Mouse (Mus musculus): ENCODE data around the gene Ccdc190. TPM values are rescaled to one million over a fixed set of nuclear protein-coding genes. Genes with fewer than 3 reads are reported as not detected.

The Ccdc190 gene
- polyA plus RNA-seq, 1 experiment from 2014 or later: not detected

DNA sequence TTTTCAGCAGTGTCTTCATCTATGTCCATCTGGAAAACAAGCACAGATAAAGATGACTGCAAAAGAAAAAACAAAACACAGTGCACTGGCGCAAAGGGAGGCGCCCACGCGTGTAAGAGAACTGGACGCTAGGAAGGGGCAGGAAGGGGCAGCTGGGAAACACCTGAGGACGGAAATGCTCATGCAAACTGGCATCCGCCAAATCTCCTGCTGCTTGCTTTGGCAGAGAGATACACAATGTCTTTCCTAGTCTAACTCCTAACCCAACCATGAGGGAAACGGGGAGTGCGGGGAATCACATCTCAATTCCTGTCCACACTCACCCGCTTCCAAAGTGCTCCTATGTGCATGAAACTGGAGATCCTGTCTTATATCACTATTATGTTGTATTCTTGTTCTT is 24.7 kb downstream of the Ccdc190 start:
- WGBS: 91% methylated on average over 10 of the region's 10 CpGs
- no peak for ATAC-seq (ENCODE audit: insufficient number of reproducible peaks, low FRiP score)
- H3K9ac ChIP-seq: no peak overlapping the region
- H3K4me2 ChIP-seq: no peak overlapping the region
- H3K36me3 ChIP-seq: peaks cover 72% of the 10 kb centered on the region
- no peaks in the 10 kb centered on the region; the same call in 1 of the 2 replicates for H3K9me3 ChIP-seq (replicated peaks)
- peaks cover 4% of the 10 kb centered on the region; the same call in 1 of the 2 replicates for H3K4me1 ChIP-seq (replicated peaks)
- no peak overlapping the region for H3K27ac ChIP-seq (ENCODE audit: poor library complexity, severe bottlenecking)
- no peaks in the 10 kb centered on the region for H3K27me3 ChIP-seq (replicated peaks)
- no peak overlapping the region for H3K4me3 ChIP-seq

- Histone ChIP-seq H3K27me3 (replicated peaks) (no peaks in the 10 kb centered on the region), H3K9me3 (replicated peaks) (no peaks in the 10 kb centered on the region), H3K4me3 (peak within 1 kb of the TSS; percentile 77), H3K27ac (ENCODE audit: poor library complexity, severe bottlenecking) (peak within 1 kb of the TSS; percentile 88), H3K4me1 (replicated peaks) (peaks cover 40% of the 10 kb centered on the region), H3K36me3 (peaks cover 25% of the 10 kb centered on the region), H3K4me2 (peak within 1 kb of the TSS; percentile 75), H3K9ac (peak within 1 kb of the TSS; percentile 70)
- peak; percentile 100 for ATAC-seq (ENCODE audit: insufficient number of reproducible peaks, low FRiP score)
- WGBS: 1% methylated on average over 48 of the region's 48 CpGs
Observed at GRCm38 (mm10) chr1:169968792-169969515, 40.5 kb downstream of the Ccdc190 start, which contains the start of gene Hsd17b7. Gene Hsd17b7 (minus strand): TSS chr1:169969241.

- Histone ChIP-seq H3K9me3 (replicated peaks) (no peaks in the 10 kb centered on the region), H3K36me3 (peaks cover 19% of the 10 kb centered on the region), H3K27me3 (replicated peaks) (no peaks in the 10 kb centered on the region), H3K9ac (peak overlapping the region; percentile 70), H3K27ac (ENCODE audit: poor library complexity, severe bottlenecking) (peak overlapping the region; percentile 88), H3K4me2 (peak overlapping the region; percentile 75), H3K4me3 (peak overlapping the region; percentile 77), H3K4me1 (replicated peaks) (peaks cover 40% of the 10 kb centered on the region)
- peak; percentile 41 for ATAC-seq (ENCODE audit: insufficient number of reproducible peaks, low FRiP score)
- under 1% methylated on average over 9 of the region's 9 CpGs for WGBS
Observed at GRCm38 (mm10) chr1:169969516-169969886, 41.1 kb downstream of the Ccdc190 start.

GRCm38 (mm10) chr1:169970936-169971335 is 42.5 kb downstream of the Ccdc190 start:
- Histone ChIP-seq H3K4me3 (no peak overlapping the region), H3K9me3 (replicated peaks) (no peaks in the 10 kb centered on the region), H3K9ac (no peak overlapping the region), H3K4me2 (0 out of 2 replicates have a peak overlapping the region, but pooled peaks have one; percentile 47), H3K4me1 (replicated peaks) (peaks cover 40% of the 10 kb centered on the region), H3K27ac (ENCODE audit: poor library complexity, severe bottlenecking) (no peak overlapping the region), H3K27me3 (replicated peaks) (no peaks in the 10 kb centered on the region), H3K36me3 (peaks cover 5% of the 10 kb centered on the region)
- no peak for ATAC-seq (ENCODE audit: insufficient number of reproducible peaks, low FRiP score)
- 89% methylated on average over 4 of the region's 4 CpGs for WGBS

GRCm38 (mm10) chr1:169971998-169972397 is 43.5 kb downstream of the Ccdc190 start:
- H3K4me2 ChIP-seq: no peak overlapping the region
- 12% methylated on average over 2 of the region's 2 CpGs for WGBS
- no peaks in the 10 kb centered on the region for H3K9me3 ChIP-seq (replicated peaks)
- H3K36me3 ChIP-seq: no peaks in the 10 kb centered on the region
- no peak overlapping the region for H3K9ac ChIP-seq
- H3K27ac ChIP-seq (ENCODE audit: poor library complexity, severe bottlenecking): peak overlapping the region; percentile 92
- no peaks in the 10 kb centered on the region for H3K27me3 ChIP-seq (replicated peaks)
- H3K4me3 ChIP-seq: no peak overlapping the region
- peaks cover 38% of the 10 kb centered on the region for H3K4me1 ChIP-seq (replicated peaks)
- ATAC-seq (ENCODE audit: insufficient number of reproducible peaks, low FRiP score): 0 out of 2 replicates have a peak, but pooled peaks have one; percentile 19

DNA sequence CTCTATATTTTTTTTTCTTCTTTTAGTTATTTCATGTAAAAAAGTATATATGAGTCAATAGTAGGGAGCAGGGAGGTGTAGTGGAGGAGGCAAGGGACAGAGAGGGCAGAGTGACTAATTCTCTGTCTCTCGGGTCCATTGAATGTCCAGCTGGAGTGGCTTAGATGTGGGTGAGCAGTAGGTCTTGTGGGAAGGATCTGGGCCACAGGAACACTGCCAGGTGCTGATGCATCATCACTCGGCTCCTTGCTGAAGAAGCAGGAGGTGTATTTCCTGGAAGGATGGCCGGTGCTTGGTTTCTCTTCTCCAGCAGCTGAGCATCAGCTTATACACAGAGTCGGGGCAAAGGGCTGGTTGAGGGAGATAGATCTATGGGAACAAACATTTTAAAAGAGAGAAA is 49.2 kb downstream of the Ccdc190 start:
- Histone ChIP-seq H3K27ac (ENCODE audit: poor library complexity, severe bottlenecking) (no peak overlapping the region), H3K4me2 (no peak overlapping the region), H3K9ac (no peak overlapping the region), H3K27me3 (replicated peaks) (no peaks in the 10 kb centered on the region), H3K36me3 (no peaks in the 10 kb centered on the region), H3K4me1 (replicated peaks) (0 out of 2 replicates have a peak, but pooled peaks cover 5% of the 10 kb centered on the region), H3K4me3 (no peak overlapping the region), H3K9me3 (replicated peaks) (no peaks in the 10 kb centered on the region)
- WGBS: 80% methylated on average over 4 of the region's 4 CpGs
- ATAC-seq (ENCODE audit: insufficient number of reproducible peaks, low FRiP score): no peak

Other genes with a start within 250 kb of the Ccdc190 start
- 2.5 and 2.9 TPM in 2 replicates for gene Rgs4, start 181.0 kb upstream of the Ccdc190 start, polyA plus RNA-seq (2016; fragmentation: Nextera tagmentation; extraction: Ambion mirVana)
- gene Hsd17b7, start 40.6 kb downstream of the Ccdc190 start, polyA plus RNA-seq (2016; fragmentation: Nextera tagmentation; extraction: Ambion mirVana): 35.7 and 37.5 TPM in 2 replicates
- 7.6 and 7.9 TPM in 2 replicates for gene Ddr2, start 182.1 kb downstream of the Ccdc190 start, polyA plus RNA-seq (2016; fragmentation: Nextera tagmentation; extraction: Ambion mirVana)
- gene Uap1, start 246.3 kb downstream of the Ccdc190 start, polyA plus RNA-seq (2016; fragmentation: Nextera tagmentation; extraction: Ambion mirVana): 61.6 and 66.1 TPM in 2 replicates